Mouse (Mus musculus) forebrain, embryonic 12.5 days (tissue): ENCODE data around the gene Celsr1. TPM values are rescaled to one million over a fixed set of nuclear protein-coding genes. Genes with fewer than 3 reads are reported as not detected.
A peak's percentile ranks its signal among the peaks of the same experiment; 100 is the strongest.

ENCODE experiments used
- ATAC-seq: fragments of 200-750 bp; cut with Nextera tagmentation; 2 replicates; pipeline ENCODE4 v1.8.0; 2017; ENCODE audit warnings: moderate TSS enrichment; ENCODE audit not compliant: low FRiP score
- H3K27ac ChIP-seq: fragments of 300-500 bp; sonication (generic); 2 replicates; pipeline ENCODE4 v1.5.1; 2016; ENCODE audit warnings: mild to moderate bottlenecking
- H3K27me3 ChIP-seq: fragments of 300-500 bp; sonication (generic); 2 replicates; pipeline ENCODE4 v1.6.1; 2016; ENCODE audit warnings: mild to moderate bottlenecking
- H3K36me3 ChIP-seq: fragments of 300-500 bp; sonication (generic); replicated peaks from 2 replicates; pipeline ENCODE4 v1.6.1; 2016; ENCODE audit warnings: mild to moderate bottlenecking
- H3K4me1 ChIP-seq: fragments of 300-500 bp; sonication (generic); 2 replicates; pipeline ENCODE4 v1.6.1; 2016
- H3K4me2 ChIP-seq: fragments of 300-500 bp; sonication (generic); 2 replicates; pipeline ENCODE4 v1.6.1; 2016; ENCODE audit warnings: mild to moderate bottlenecking, moderate library complexity
- H3K4me3 ChIP-seq: fragments of 300-500 bp; sonication (generic); replicated peaks from 2 replicates; pipeline ENCODE4 v1.5.1; 2016; ENCODE audit warnings: mild to moderate bottlenecking
- H3K9ac ChIP-seq: fragments of 300-500 bp; sonication (generic); 2 replicates; pipeline ENCODE4 v1.6.1; 2016; ENCODE audit warnings: mild to moderate bottlenecking
- H3K9me3 ChIP-seq: fragments of 300-500 bp; sonication (generic); 2 replicates; pipeline ENCODE4 v1.6.1; 2016
- WGBS: fragments of 180-500 bp; shearing (Covaris S2); methylation state at CpG from one replicate; pipeline ENCODE4 v1.1.7; 2016; 5-methylcytosine and 5-hydroxymethylcytosine counted together
- polyA plus RNA-seq: library from polyadenylated mRNA; unstranded; fragments of >200 nt; fragmentation: Nextera tagmentation; extraction: Ambion mirVana; gene quantifications from 2 replicates; pipeline ENCODE4 v1.2.1, GENCODE M21; 2016

The Celsr1 gene
- polyA plus RNA-seq, 1 experiment from 2014 or later = 7.9 TPM

- Histone ChIP-seq H3K4me3 (no peak overlapping the region), H3K9ac (no peak overlapping the region), H3K4me1 (peaks cover 19% of the 10 kb centered on the region), H3K27ac (no peak overlapping the region), H3K27me3 (no peaks in the 10 kb centered on the region), H3K9me3 (no peaks in the 10 kb centered on the region), H3K36me3 (no peaks in the 10 kb centered on the region), H3K4me2 (no peak overlapping the region)
- WGBS = 94% methylated on average over 16 of the region's 16 CpGs
- ATAC-seq = no peak
Observed at GRCm38 (mm10) chr15:86074171-86074937, 40.8 kb upstream of the Celsr1 start.

DNA sequence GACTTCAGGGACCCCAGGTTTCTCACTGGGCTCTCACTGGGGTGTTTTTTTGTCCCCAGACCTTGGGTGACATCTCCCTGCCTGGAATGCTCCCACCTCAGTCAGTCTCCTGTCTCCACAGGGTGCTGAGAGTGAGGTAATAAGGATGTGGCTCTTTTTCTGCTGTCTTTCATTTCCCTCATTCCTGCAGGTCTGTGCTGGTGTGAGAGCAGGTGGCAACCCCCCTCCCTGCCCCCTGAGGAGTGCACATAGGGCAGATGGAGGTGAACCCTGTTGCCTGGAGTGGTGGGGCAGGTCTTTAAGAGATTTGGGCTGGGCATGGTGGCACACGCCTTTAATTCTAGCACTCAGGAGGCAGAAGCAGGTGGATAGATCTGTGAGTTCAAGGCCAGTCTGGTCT lies 37.6 kb upstream of the Celsr1 start:
- 67% methylated on average over 1 of the region's 1 CpGs for WGBS
- Histone ChIP-seq H3K4me3 (no peak overlapping the region), H3K9ac (no peak overlapping the region), H3K4me2 (no peak overlapping the region), H3K9me3 (no peaks in the 10 kb centered on the region), H3K36me3 (no peaks in the 10 kb centered on the region), H3K27me3 (no peaks in the 10 kb centered on the region), H3K4me1 (peaks cover 45% of the 10 kb centered on the region), H3K27ac (no peak overlapping the region)
- ATAC-seq = no peak

DNA sequence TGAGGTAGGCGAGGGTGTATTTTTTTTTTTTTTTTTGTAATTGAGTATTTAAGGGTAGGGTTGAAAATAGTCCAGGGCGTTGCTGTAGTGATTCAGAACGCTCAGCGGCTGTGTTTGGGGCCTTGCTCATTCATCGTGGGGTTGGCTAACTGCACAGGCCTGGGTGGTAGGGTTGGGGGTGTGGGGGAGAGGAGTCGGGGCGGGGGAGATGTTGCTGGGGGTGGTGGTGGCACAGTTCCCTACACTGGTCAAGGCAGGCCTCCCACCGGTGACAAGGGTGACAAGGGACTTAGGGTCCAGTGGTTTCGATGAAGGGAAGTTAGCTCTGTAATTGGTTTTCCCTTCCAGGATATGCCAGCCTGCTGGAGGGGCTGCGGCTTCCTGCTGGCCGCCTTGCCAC lies 36.8 kb upstream of the Celsr1 start:
- ATAC-seq = no peak
- peaks cover 45% of the 10 kb centered on the region for H3K4me1 ChIP-seq

GRCm38 (mm10) chr15:86069011-86069791 lies 35.6 kb upstream of the Celsr1 start:
- no peak overlapping the region for H3K4me2 ChIP-seq
- 0 out of 2 replicates have a peak, but pooled peaks cover 4% of the 10 kb centered on the region for H3K9me3 ChIP-seq
- 87% methylated on average over 10 of the region's 10 CpGs for WGBS
- H3K9ac ChIP-seq = no peak overlapping the region
- peaks cover 45% of the 10 kb centered on the region for H3K4me1 ChIP-seq
- no peak overlapping the region for H3K27ac ChIP-seq
- no peak overlapping the region for H3K4me3 ChIP-seq
- no peaks in the 10 kb centered on the region for H3K36me3 ChIP-seq
- ATAC-seq = no peak
- no peaks in the 10 kb centered on the region for H3K27me3 ChIP-seq

More for the DNA sequence above, 36.8 kb upstream of the Celsr1 start:
- Histone ChIP-seq H3K9me3 (0 out of 2 replicates have a peak, but pooled peaks cover 4% of the 10 kb centered on the region), H3K9ac (no peak overlapping the region), H3K27me3 (no peaks in the 10 kb centered on the region), H3K36me3 (no peaks in the 10 kb centered on the region), H3K4me2 (no peak overlapping the region), H3K4me3 (no peak overlapping the region), H3K27ac (peak overlapping the region; percentile 63)
- WGBS = 36% methylated on average over 11 of the region's 11 CpGs

- no peak for ATAC-seq
- H3K4me2 ChIP-seq = no peak overlapping the region
- peaks cover 45% of the 10 kb centered on the region for H3K4me1 ChIP-seq
- H3K9ac ChIP-seq = no peak overlapping the region
- H3K27me3 ChIP-seq = no peaks in the 10 kb centered on the region
- no peak overlapping the region for H3K4me3 ChIP-seq
- WGBS = 81% methylated on average over 4 of the region's 4 CpGs
- no peaks in the 10 kb centered on the region for H3K36me3 ChIP-seq
- 0 out of 2 replicates have a peak, but pooled peaks cover 4% of the 10 kb centered on the region for H3K9me3 ChIP-seq
- H3K27ac ChIP-seq = no peak overlapping the region
Observed at GRCm38 (mm10) chr15:86067941-86068495, 34.4 kb upstream of the Celsr1 start.

DNA sequence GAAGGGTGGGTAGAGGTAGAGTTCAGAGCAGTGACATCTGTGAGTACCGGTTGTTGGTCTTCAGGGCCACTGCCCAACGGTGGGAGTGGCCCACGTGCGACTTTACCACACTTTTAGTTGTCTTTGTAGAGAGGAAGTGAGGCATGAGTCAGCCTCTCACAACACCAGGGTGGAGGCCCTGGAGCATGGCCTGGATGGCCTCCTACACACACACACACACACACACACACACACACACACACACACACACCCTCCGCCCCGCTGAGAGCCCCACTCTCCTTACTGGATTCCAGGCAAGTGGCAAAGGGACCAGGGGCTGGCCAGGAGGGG lies 34.0 kb upstream of the Celsr1 start:
- no peaks in the 10 kb centered on the region for H3K27me3 ChIP-seq
- no peak for ATAC-seq
- H3K4me1 ChIP-seq = peaks cover 45% of the 10 kb centered on the region
- H3K4me2 ChIP-seq = no peak overlapping the region
- H3K9ac ChIP-seq = no peak overlapping the region; the same call in 1 of the 2 replicates
- WGBS = 93% methylated on average over 6 of the region's 6 CpGs
- 0 out of 2 replicates have a peak, but pooled peaks cover 4% of the 10 kb centered on the region for H3K9me3 ChIP-seq
- H3K27ac ChIP-seq = no peak overlapping the region
- no peaks in the 10 kb centered on the region for H3K36me3 ChIP-seq
- H3K4me3 ChIP-seq = no peak overlapping the region

GRCm38 (mm10) chr15:86066836-86067580 lies 33.4 kb upstream of the Celsr1 start:
- peaks cover 45% of the 10 kb centered on the region for H3K4me1 ChIP-seq
- 85% methylated on average over 14 of the region's 14 CpGs for WGBS
- no peak for ATAC-seq
- no peak overlapping the region for H3K4me2 ChIP-seq
- H3K4me3 ChIP-seq = no peak overlapping the region
- H3K9ac ChIP-seq = no peak overlapping the region
- H3K36me3 ChIP-seq = no peaks in the 10 kb centered on the region
- H3K27me3 ChIP-seq = no peaks in the 10 kb centered on the region
- no peak overlapping the region for H3K27ac ChIP-seq
- 0 out of 2 replicates have a peak, but pooled peaks cover 4% of the 10 kb centered on the region for H3K9me3 ChIP-seq

GRCm38 (mm10) chr15:86065367-86065766 lies 31.8 kb upstream of the Celsr1 start:
- no peak for ATAC-seq
- no peaks in the 10 kb centered on the region for H3K36me3 ChIP-seq
- H3K27ac ChIP-seq = no peak overlapping the region
- 89% methylated on average over 4 of the region's 4 CpGs for WGBS
- H3K4me1 ChIP-seq = peaks cover 51% of the 10 kb centered on the region
- 0 out of 2 replicates have a peak, but pooled peaks cover 4% of the 10 kb centered on the region for H3K9me3 ChIP-seq
- no peak overlapping the region for H3K4me3 ChIP-seq
- H3K27me3 ChIP-seq = no peaks in the 10 kb centered on the region
- H3K9ac ChIP-seq = no peak overlapping the region
- no peak overlapping the region for H3K4me2 ChIP-seq

- Histone ChIP-seq H3K4me1 (peaks cover 51% of the 10 kb centered on the region), H3K9me3 (0 out of 2 replicates have a peak, but pooled peaks cover 4% of the 10 kb centered on the region), H3K4me3 (no peak overlapping the region), H3K9ac (no peak overlapping the region), H3K4me2 (no peak overlapping the region), H3K27me3 (no peaks in the 10 kb centered on the region), H3K36me3 (no peaks in the 10 kb centered on the region), H3K27ac (no peak overlapping the region)
- WGBS = 92% methylated on average over 3 of the region's 3 CpGs
- ATAC-seq = no peak
Observed at GRCm38 (mm10) chr15:86064850-86065229, 31.3 kb upstream of the Celsr1 start.

DNA sequence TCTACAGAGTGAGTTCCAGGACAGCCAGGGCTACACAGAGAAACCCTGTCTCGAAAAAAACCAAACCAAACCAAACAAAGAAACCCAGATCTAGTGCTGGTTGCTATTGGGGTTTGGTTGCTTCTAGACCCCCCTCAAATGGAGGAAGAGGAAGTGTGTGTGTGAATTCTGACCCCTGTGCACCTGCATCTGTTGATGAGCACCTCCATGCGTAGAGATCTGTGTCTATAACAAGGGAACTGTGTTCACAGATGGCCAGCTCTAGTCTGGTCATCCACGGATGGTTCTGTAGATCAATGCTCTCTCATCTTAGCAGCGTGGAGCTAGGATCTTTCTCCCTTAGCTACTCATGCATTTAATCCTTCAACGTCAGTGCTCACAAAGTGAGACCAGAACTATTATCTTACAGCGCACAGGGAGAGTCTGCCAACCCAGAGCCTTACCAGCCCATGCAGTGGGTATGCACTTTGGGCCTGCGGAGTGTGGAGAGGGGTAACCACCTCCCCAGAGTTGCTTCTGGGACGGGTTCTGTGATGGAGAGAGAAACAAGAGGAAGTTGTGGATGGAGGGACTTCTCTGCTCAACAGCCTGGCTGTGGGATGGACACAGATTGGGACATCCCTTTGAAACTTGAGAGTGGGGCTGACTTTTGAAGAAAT lies 30.7 kb upstream of the Celsr1 start:
- Histone ChIP-seq H3K27me3 (no peaks in the 10 kb centered on the region), H3K4me2 (no peak overlapping the region), H3K4me1 (peaks cover 51% of the 10 kb centered on the region), H3K27ac (no peak overlapping the region), H3K4me3 (no peak overlapping the region), H3K9ac (no peak overlapping the region), H3K9me3 (0 out of 2 replicates have a peak, but pooled peaks cover 4% of the 10 kb centered on the region), H3K36me3 (no peaks in the 10 kb centered on the region)
- ATAC-seq = no peak
- 90% methylated on average over 8 of the region's 8 CpGs for WGBS

GRCm38 (mm10) chr15:86061848-86062481 lies 28.4 kb upstream of the Celsr1 start:
- no peak for ATAC-seq
- WGBS = 68% methylated on average over 6 of the region's 6 CpGs
- 0 out of 2 replicates have a peak, but pooled peaks cover 5% of the 10 kb centered on the region for H3K27me3 ChIP-seq
- H3K4me1 ChIP-seq = peaks cover 43% of the 10 kb centered on the region
- H3K4me3 ChIP-seq = no peak overlapping the region
- peak overlapping the region; percentile 33; the same call in 1 of the 2 replicates for H3K9ac ChIP-seq
- no peak overlapping the region for H3K27ac ChIP-seq
- H3K4me2 ChIP-seq = peak overlapping the region; percentile 84; the same call in 1 of the 2 replicates
- no peaks in the 10 kb centered on the region for H3K36me3 ChIP-seq
- 0 out of 2 replicates have a peak, but pooled peaks cover 4% of the 10 kb centered on the region for H3K9me3 ChIP-seq
